Mouse (Mus musculus): ENCODE results near the gene Btg4. TPM values are rescaled to one million over a fixed set of nuclear protein-coding genes. Genes with fewer than 3 reads are reported as not detected.

Btg4 gene
- polyA plus RNA-seq, 2 experiments, result not detected

DNA sequence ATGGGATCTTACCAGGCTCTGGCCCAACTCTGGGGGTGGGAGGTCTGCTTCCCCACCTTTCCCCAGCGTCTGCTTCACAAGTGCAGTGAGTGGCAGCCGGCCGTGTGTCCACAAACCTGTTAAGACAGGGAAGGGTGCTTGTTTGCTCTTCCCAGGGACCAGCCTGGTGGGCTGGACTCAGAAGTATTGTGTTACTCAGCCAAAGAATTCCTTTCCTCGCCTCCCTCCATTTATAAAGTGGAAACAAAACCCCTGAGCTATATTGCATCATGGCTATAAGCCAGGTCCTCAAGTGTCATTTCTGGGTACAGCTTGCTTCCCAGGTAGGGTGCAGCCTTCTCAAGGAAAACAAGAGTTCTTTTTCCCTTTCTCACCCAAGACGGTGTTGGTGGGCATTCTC, 108.0 kb downstream of the Btg4 start:
- 60% methylated on average over 5 of the region's 5 CpGs for WGBS (ENCODE audit: insufficient replicate concordance)
- ATAC-seq (ENCODE audit: insufficient read depth) (no peak), DNase-seq (ENCODE audit: low read depth in 3 of 3, low spot score in 3 of 3) (no peak)
- no peak overlapping the region for H3K9ac ChIP-seq (replicated peaks)
- H3K27ac ChIP-seq, result no peak overlapping the region
- TF ChIP-seq EP300 (IDR thresholded peaks at IDR 0.05; ENCODE audit: low read depth) (no peak), CTCF (IDR thresholded peaks at IDR 0.05; ENCODE audit: low read depth) (no peak)
- no peak overlapping the region for H3K4me3 ChIP-seq (ENCODE audit: insufficient read depth in 1 of 2, low read depth in 2 of 2, low read length in 2 of 2)
- H3K27me3 ChIP-seq (ENCODE audit: control insufficient read depth, insufficient read depth, low read length), result no peaks in the 10 kb centered on the region
- no peaks in the 10 kb centered on the region for H3K4me1 ChIP-seq (replicated peaks; ENCODE audit: control insufficient read depth in 2 of 2, insufficient read depth in 2 of 2, low read length in 1 of 2)
- H3K36me3 ChIP-seq (replicated peaks; ENCODE audit: control insufficient read depth, insufficient read depth, low read depth), result no peaks in the 10 kb centered on the region
- no peak overlapping the region for H3K4me2 ChIP-seq (ENCODE audit: low read depth)
- H3K9me3 ChIP-seq (ENCODE audit: control insufficient read depth, low read length), result no peaks in the 10 kb centered on the region

DNA sequence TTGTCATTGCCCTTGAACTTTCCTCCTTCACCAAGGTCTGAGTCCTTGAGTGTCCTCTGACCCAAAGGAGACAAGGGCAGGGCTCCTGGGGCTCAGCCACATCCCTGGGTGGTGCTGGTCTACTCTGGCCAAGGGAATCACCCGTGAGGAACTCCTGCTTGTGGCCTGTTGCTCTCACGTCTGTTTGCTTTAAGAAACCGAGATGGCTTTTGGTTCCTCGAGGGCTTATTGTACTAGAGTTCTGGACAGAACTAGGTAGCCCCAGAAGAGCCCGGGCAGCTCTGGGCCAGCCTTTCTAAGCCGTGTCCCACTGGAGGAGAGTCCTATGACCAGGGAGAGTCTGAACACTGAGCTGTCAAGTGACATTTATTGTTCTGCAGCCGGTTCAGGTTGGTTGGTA, 108.4 kb downstream of the Btg4 start:
- H3K27ac ChIP-seq, result no peak overlapping the region
- no peak for ATAC-seq (ENCODE audit: insufficient read depth)
- no peak overlapping the region for H3K9ac ChIP-seq (replicated peaks)
- DNase-seq (ENCODE audit: low read depth in 3 of 3, low spot score in 3 of 3), result no peak
- TF ChIP-seq EP300 (IDR thresholded peaks at IDR 0.05; ENCODE audit: low read depth), result no peak
- TF ChIP-seq CTCF (IDR thresholded peaks at IDR 0.05; ENCODE audit: low read depth), result no peak
- no peak overlapping the region for H3K4me3 ChIP-seq (ENCODE audit: insufficient read depth in 1 of 2, low read depth in 2 of 2, low read length in 2 of 2)
- H3K9me3 ChIP-seq (ENCODE audit: control insufficient read depth, low read length), result no peaks in the 10 kb centered on the region
- H3K27me3 ChIP-seq (ENCODE audit: control insufficient read depth, insufficient read depth, low read length), result no peaks in the 10 kb centered on the region
- H3K36me3 ChIP-seq (replicated peaks; ENCODE audit: control insufficient read depth, insufficient read depth, low read depth), result no peaks in the 10 kb centered on the region
- no peaks in the 10 kb centered on the region for H3K4me1 ChIP-seq (replicated peaks; ENCODE audit: control insufficient read depth in 2 of 2, insufficient read depth in 2 of 2, low read length in 1 of 2)
- 57% methylated on average over 7 of the region's 7 CpGs for WGBS (ENCODE audit: insufficient replicate concordance)
- no peak overlapping the region for H3K4me2 ChIP-seq (ENCODE audit: low read depth)

MicroRNA genes within 50 kb of the gene (microRNA counts, 519-probe panel; counts per million panel counts)
- 69.9 counts per million for microRNA mmu-miR-34b-3p
- 69.9 counts per million for microRNA mmu-miR-34b-5p
- 69.9 counts per million for microRNA mmu-miR-34c

Small RNA genes lying within 50 kb of the gene (microRNA-seq; reads per million reads assigned to microRNA genes)
- gene Mir34b, result 8.5 reads per million, percentile 17 among the genes with 10 or more reads in this experiment
- gene Mir34c, result 142 reads per million, percentile 51 among the genes with 10 or more reads in this experiment

Other genes with a start within 250 kb of the Btg4 start
- gene Ppp2r1b, start 215.6 kb upstream of the Btg4 start, polyA plus RNA-seq (2012; rRNA removed), result 20.9 and 27.7 TPM in 2 replicates
- gene Ppp2r1b, start 215.6 kb upstream of the Btg4 start, polyA plus RNA-seq (2014; fragmentation: Nextera tagmentation; extraction: Ambion mirVana), result 69.1 and 75.0 TPM in 2 replicates
- 6.9 and 8.7 TPM in 2 replicates for gene Sik2, start 51.8 kb upstream of the Btg4 start, polyA plus RNA-seq (2012; rRNA removed)
- 7.8 and 8.3 TPM in 2 replicates for gene Sik2, start 51.8 kb upstream of the Btg4 start, polyA plus RNA-seq (2014; fragmentation: Nextera tagmentation; extraction: Ambion mirVana)
- 0.38 and 0.45 TPM in 2 replicates for gene Layn, start 16.2 kb downstream of the Btg4 start, polyA plus RNA-seq (2012; rRNA removed)
- gene Layn, start 16.2 kb downstream of the Btg4 start, polyA plus RNA-seq (2014; fragmentation: Nextera tagmentation; extraction: Ambion mirVana), result 1.1 and 1.6 TPM in 2 replicates
- gene 4833427G06Rik, start 41.2 kb downstream of the Btg4 start, polyA plus RNA-seq (2012; rRNA removed), result not detected in 2 replicates
- not detected in 2 replicates for gene 4833427G06Rik, start 41.2 kb downstream of the Btg4 start, polyA plus RNA-seq (2014; fragmentation: Nextera tagmentation; extraction: Ambion mirVana)
- gene Gm32742, start 104.6 kb downstream of the Btg4 start, polyA plus RNA-seq (2012; rRNA removed), result 0.01 and 0.02 TPM in 2 replicates
- 0.01 TPM in 1 of 2 replicates, not detected in the other for gene Gm32742, start 104.6 kb downstream of the Btg4 start, polyA plus RNA-seq (2014; fragmentation: Nextera tagmentation; extraction: Ambion mirVana)
- 0.26 and 0.36 TPM in 2 replicates for gene Pou2af1, start 152.8 kb downstream of the Btg4 start, polyA plus RNA-seq (2012; rRNA removed)
- 0.17 and 0.25 TPM in 2 replicates for gene Pou2af1, start 152.8 kb downstream of the Btg4 start, polyA plus RNA-seq (2014; fragmentation: Nextera tagmentation; extraction: Ambion mirVana)
- gene Colca2, start 217.7 kb downstream of the Btg4 start, polyA plus RNA-seq (2012; rRNA removed), result 0.09 and 0.12 TPM in 2 replicates
- 0.18 TPM in 1 of 2 replicates, not detected in the other for gene Colca2, start 217.7 kb downstream of the Btg4 start, polyA plus RNA-seq (2014; fragmentation: Nextera tagmentation; extraction: Ambion mirVana)

Data from liver, embryonic 14.5 days (tissue).